Mouse (Mus musculus): ENCODE results near the gene Lcp1.

- TF ChIP-seq POLR2A (IDR thresholded peaks at IDR 0.05; ENCODE audit: control insufficient read depth, extremely low read depth, insufficient read depth, low read length, poor library complexity), result no peak
- TF ChIP-seq CTCF (IDR thresholded peaks at IDR 0.05; ENCODE audit: borderline replicate concordance, control insufficient read depth, extremely low read depth, insufficient read depth, low read length, poor library complexity), result no peak
Measured at GRCm38 (mm10) chr14:75170546-75170945, 39.6 kb downstream of the Lcp1 start.
